Mouse (Mus musculus) NIH3T3 (cell line): ENCODE data around the gene Naif1.

ENCODE experiments used
- DNase-seq: peaks from one replicate; pipeline ENCODE4 v3.0.0-alpha.2; 2012; ENCODE audit warnings: low read depth

Gene Naif1

GRCm38 (mm10) chr2:32501754-32502324 is 51.6 kb downstream of the Naif1 start:
- DNase-seq, result no peak

GRCm38 (mm10) chr2:32502843-32503242 is 52.6 kb downstream of the Naif1 start:
- peak; percentile 78 for DNase-seq

- peak; percentile 82 for DNase-seq
These were observed 53.3 kb downstream of the Naif1 start for GRCm38 (mm10) chr2:32503588-32503987.

- no peak for DNase-seq
These were observed 55.3 kb downstream of the Naif1 start for GRCm38 (mm10) chr2:32505536-32505935.
